In genomic region chr9:91134325-91134724, GRCm38 (mm10) we compare ENCODE assay signal across 22 mouse cellular contexts.
DNase-seq lines count a peak whose midpoint lies in the region; ATAC-seq and TF ChIP-seq lines count a peak whose summit lies in the region.
"Had no signal": no experiment of that assay in that cellular context is flagged by ENCODE, and none has a peak within 500 bp of the region (broad histone marks: within the 10 kb centered on the region; RNA-seq: fewer than 3 reads in every experiment).

No protein-coding gene starts in this region.

- H3K4me1 ChIP-seq in heart, postnatal 0 days (ENCODE audit: control insufficient read depth, insufficient read depth): no peaks in the 10 kb centered on the region
- H3K4me1 ChIP-seq in midbrain, embryonic 11.5 days (ENCODE audit: control insufficient read depth, insufficient read depth, low read length): no peaks in the 10 kb centered on the region
- H3K4me1 ChIP-seq in midbrain, embryonic 15.5 days: no peaks in the 10 kb centered on the region
- H3K4me1 ChIP-seq: embryonic facial prominence, embryonic 10.5 days; heart, embryonic 15.5 days; liver, embryonic 12.5 days; midbrain, embryonic 13.5 days had no signal

- no peak for ATAC-seq in heart, postnatal 0 days (ENCODE audit: insufficient read depth, low read depth)
- ATAC-seq in midbrain, embryonic 11.5 days (ENCODE audit: low FRiP score): no peak
- ATAC-seq in midbrain, embryonic 15.5 days (replicated peaks): no peak
- ATAC-seq: CD4-positive, CD25-positive, alpha-beta regulatory T cell, adult 4 months; forebrain, embryonic 16.5 days; liver, embryonic 12.5 days; midbrain, embryonic 13.5 days had no signal

- H3K27ac ChIP-seq in heart, postnatal 0 days (ENCODE audit: low read depth): no peak overlapping the region
- no peak overlapping the region for H3K27ac ChIP-seq in midbrain, embryonic 11.5 days (ENCODE audit: low read depth, low read length)
- H3K27ac ChIP-seq in midbrain, embryonic 15.5 days: no peak overlapping the region
- H3K27ac ChIP-seq: embryonic facial prominence, embryonic 10.5 days; heart, embryonic 15.5 days; kidney, postnatal 0 days; liver, embryonic 12.5 days; midbrain, embryonic 13.5 days had no signal

- peak overlapping the region; percentile 13; the same call in 1 of the 2 replicates for H3K4me2 ChIP-seq in heart, postnatal 0 days (ENCODE audit: low read depth, low read length)
- no peak overlapping the region for H3K4me2 ChIP-seq in midbrain, embryonic 11.5 days
- H3K4me2 ChIP-seq in midbrain, embryonic 15.5 days: no peak overlapping the region
- H3K4me2 ChIP-seq: heart, embryonic 15.5 days; liver, embryonic 12.5 days; midbrain, embryonic 13.5 days had no signal

- DNase-seq in cerebellum, adult 9-10 months: peak; percentile 54
- no peak for DNase-seq in cerebellum, adult 8-10 months
- DNase-seq in heart, postnatal 0 days (ENCODE audit: low spot score): no peak
- no peak for DNase-seq in heart, postnatal 10 days
- DNase-seq in midbrain, embryonic 11.5 days (ENCODE audit: low spot score, missing footprints): peak; percentile 59
- DNase-seq in thymus, postnatal 36 days: no peak
- DNase-seq: adrenal gland, adult 2 months; gastrocnemius, postnatal 14 days; heart, adult 11 months; kidney, adult 2 months; lung, adult 18-20 months; lung, postnatal 10 days; thymus, adult 18-20 months; thymus, postnatal 4 days had no signal

- no peak overlapping the region for H3K4me3 ChIP-seq in heart, postnatal 0 days (ENCODE audit: low read depth, low read length)
- H3K4me3 ChIP-seq in midbrain, embryonic 11.5 days (ENCODE audit: low read depth, low read length): no peak overlapping the region
- H3K4me3 ChIP-seq in midbrain, embryonic 15.5 days: no peak overlapping the region
- H3K4me3 ChIP-seq: embryonic facial prominence, embryonic 10.5 days; heart, embryonic 15.5 days; liver, embryonic 12.5 days; midbrain, embryonic 13.5 days had no signal

- TF ChIP-seq EP300 in heart, postnatal 0 days (IDR thresholded peaks at IDR 0.05; ENCODE audit: low read depth): no peak

- TF ChIP-seq CTCF in heart, postnatal 0 days (IDR thresholded peaks at IDR 0.05; ENCODE audit: low read depth): no peak

- no peak overlapping the region for H3K9ac ChIP-seq in heart, postnatal 0 days (replicated peaks; ENCODE audit: low read depth, low read length)
- H3K9ac ChIP-seq in midbrain, embryonic 11.5 days (ENCODE audit: low read length): no peak overlapping the region
- no peak overlapping the region for H3K9ac ChIP-seq in midbrain, embryonic 15.5 days
- H3K9ac ChIP-seq: heart, embryonic 15.5 days; liver, embryonic 12.5 days; midbrain, embryonic 13.5 days had no signal

- 85% methylated on average over 1 of the region's 1 CpGs for WGBS in heart, postnatal 0 days
- 96% methylated on average over 1 of the region's 1 CpGs for WGBS in midbrain, embryonic 11.5 days
- 98% methylated on average over 1 of the region's 1 CpGs for WGBS in midbrain, embryonic 15.5 days

- H3K9me3 ChIP-seq in heart, postnatal 0 days (replicated peaks; ENCODE audit: control insufficient read depth, low read length): no peaks in the 10 kb centered on the region
- no peaks in the 10 kb centered on the region for H3K9me3 ChIP-seq in midbrain, embryonic 11.5 days (ENCODE audit: control insufficient read depth, low read length)
- H3K9me3 ChIP-seq in midbrain, embryonic 15.5 days: no peaks in the 10 kb centered on the region
- H3K9me3 ChIP-seq: embryonic facial prominence, embryonic 10.5 days; heart, embryonic 15.5 days; liver, embryonic 12.5 days; midbrain, embryonic 13.5 days had no signal

- H3K27me3 ChIP-seq in heart, postnatal 0 days (ENCODE audit: control insufficient read depth, insufficient read depth, low read length): no peaks in the 10 kb centered on the region
- H3K27me3 ChIP-seq in midbrain, embryonic 11.5 days (ENCODE audit: control insufficient read depth, insufficient read depth, low read length): no peaks in the 10 kb centered on the region
- H3K27me3 ChIP-seq in midbrain, embryonic 15.5 days (replicated peaks): no peaks in the 10 kb centered on the region
- H3K27me3 ChIP-seq: heart, embryonic 15.5 days; liver, embryonic 12.5 days; midbrain, embryonic 13.5 days had no signal

- intact Hi-C loops in heart, postnatal 10 days (cut with DNase I): no loop called here

- H3K36me3 ChIP-seq in heart, postnatal 0 days (replicated peaks; ENCODE audit: control insufficient read depth, insufficient read depth, low read length): no peaks in the 10 kb centered on the region
- no peaks in the 10 kb centered on the region for H3K36me3 ChIP-seq in midbrain, embryonic 11.5 days (ENCODE audit: control insufficient read depth, insufficient read depth, low read length)
- no peaks in the 10 kb centered on the region for H3K36me3 ChIP-seq in midbrain, embryonic 15.5 days (replicated peaks)
- H3K36me3 ChIP-seq: embryonic facial prominence, embryonic 10.5 days; heart, embryonic 15.5 days; liver, embryonic 12.5 days; midbrain, embryonic 13.5 days had no signal

Comparison
In these comparisons a context has a peak if more than half of its experiments do, and no peak if none do; other contexts are left out.
1. DNase-seq: peak in cerebellum, adult 9-10 months (single experiment) and midbrain, embryonic 11.5 days (single experiment); none in cerebellum, adult 8-10 months (single experiment), heart, postnatal 0 days (single experiment), heart, postnatal 10 days (0 of 2) and thymus, postnatal 36 days (0 of 2).